Mouse (Mus musculus): ENCODE measurements around the gene Cdc45. TPM values are rescaled to one million over a fixed set of nuclear protein-coding genes. Genes with fewer than 3 reads are reported as not detected.

The Cdc45 gene
- polyA plus RNA-seq, 1 experiment from 2014 or later: 83.1 TPM

GRCm38 (mm10) chr16:18773936-18774335 lies 37.9 kb downstream of the Cdc45 start:
- DNase-seq (ENCODE audit: low spot score): no peak
- H3K27ac ChIP-seq (replicated peaks; ENCODE audit: low read depth, low read length): no peak overlapping the region
- H3K4me3 ChIP-seq (ENCODE audit: low read depth, low read length): no peak overlapping the region
- 22% methylated on average over 2 of the region's 2 CpGs for WGBS
- H3K4me2 ChIP-seq (ENCODE audit: low read depth, low read length): no peak overlapping the region
- H3K4me1 ChIP-seq (ENCODE audit: control insufficient read depth, insufficient read depth, low read length): no peaks in the 10 kb centered on the region
- no peaks in the 10 kb centered on the region for H3K9me3 ChIP-seq (replicated peaks; ENCODE audit: control insufficient read depth, low read length)
- no peak for ATAC-seq (replicated peaks; ENCODE audit: insufficient number of reproducible peaks, low FRiP score, low TSS enrichment, low read depth)
- no peak overlapping the region for H3K9ac ChIP-seq (replicated peaks; ENCODE audit: low read length)
- H3K36me3 ChIP-seq (replicated peaks; ENCODE audit: control insufficient read depth, insufficient read depth, low read depth, low read length): no peaks in the 10 kb centered on the region
- peaks cover 34% of the 10 kb centered on the region for H3K27me3 ChIP-seq (ENCODE audit: control insufficient read depth, insufficient read depth, low read length)

- Histone ChIP-seq H3K27me3 (ENCODE audit: control insufficient read depth, insufficient read depth, low read length) (no peaks in the 10 kb centered on the region), H3K4me2 (ENCODE audit: low read depth, low read length) (no peak overlapping the region), H3K27ac (replicated peaks; ENCODE audit: low read depth, low read length) (no peak overlapping the region), H3K4me1 (ENCODE audit: control insufficient read depth, insufficient read depth, low read length) (no peaks in the 10 kb centered on the region), H3K9ac (replicated peaks; ENCODE audit: low read length) (no peak overlapping the region), H3K4me3 (ENCODE audit: low read depth, low read length) (no peak overlapping the region), H3K9me3 (replicated peaks; ENCODE audit: control insufficient read depth, low read length) (no peaks in the 10 kb centered on the region), H3K36me3 (replicated peaks; ENCODE audit: control insufficient read depth, insufficient read depth, low read depth, low read length) (no peaks in the 10 kb centered on the region)
- DNase-seq (ENCODE audit: low spot score) (no peak), ATAC-seq (replicated peaks; ENCODE audit: insufficient number of reproducible peaks, low FRiP score, low TSS enrichment, low read depth) (no peak)
- 83% methylated on average over 1 of the region's 1 CpGs for WGBS
Observed at GRCm38 (mm10) chr16:18769501-18769900, 42.3 kb downstream of the Cdc45 start.

- Histone ChIP-seq H3K36me3 (replicated peaks; ENCODE audit: control insufficient read depth, insufficient read depth, low read depth, low read length) (no peaks in the 10 kb centered on the region), H3K27me3 (ENCODE audit: control insufficient read depth, insufficient read depth, low read length) (no peaks in the 10 kb centered on the region), H3K4me3 (ENCODE audit: low read depth, low read length) (no peak overlapping the region), H3K27ac (replicated peaks; ENCODE audit: low read depth, low read length) (no peak overlapping the region), H3K4me1 (ENCODE audit: control insufficient read depth, insufficient read depth, low read length) (no peaks in the 10 kb centered on the region), H3K4me2 (ENCODE audit: low read depth, low read length) (no peak overlapping the region), H3K9ac (replicated peaks; ENCODE audit: low read length) (no peak overlapping the region), H3K9me3 (replicated peaks; ENCODE audit: control insufficient read depth, low read length) (no peaks in the 10 kb centered on the region)
- DNase-seq (ENCODE audit: low spot score) (no peak), ATAC-seq (replicated peaks; ENCODE audit: insufficient number of reproducible peaks, low FRiP score, low TSS enrichment, low read depth) (no peak)
- WGBS: 71% methylated on average over 4 of the region's 4 CpGs
Observed at GRCm38 (mm10) chr16:18766390-18766789, 45.4 kb downstream of the Cdc45 start.

GRCm38 (mm10) chr16:18762960-18763359 lies 48.8 kb downstream of the Cdc45 start:
- ATAC-seq (replicated peaks; ENCODE audit: insufficient number of reproducible peaks, low FRiP score, low TSS enrichment, low read depth): no peak
- H3K9me3 ChIP-seq (replicated peaks; ENCODE audit: control insufficient read depth, low read length): no peaks in the 10 kb centered on the region
- 69% methylated on average over 3 of the region's 3 CpGs for WGBS

GRCm38 (mm10) chr16:18761734-18762133 lies 50.1 kb downstream of the Cdc45 start:
- H3K36me3 ChIP-seq (replicated peaks; ENCODE audit: control insufficient read depth, insufficient read depth, low read depth, low read length): no peaks in the 10 kb centered on the region
- no peak overlapping the region for H3K9ac ChIP-seq (replicated peaks; ENCODE audit: low read length)
- no peak overlapping the region for H3K27ac ChIP-seq (replicated peaks; ENCODE audit: low read depth, low read length)
- no peak overlapping the region for H3K4me2 ChIP-seq (ENCODE audit: low read depth, low read length)
- WGBS: 82% methylated on average over 4 of the region's 4 CpGs
- H3K9me3 ChIP-seq (replicated peaks; ENCODE audit: control insufficient read depth, low read length): no peaks in the 10 kb centered on the region
- no peaks in the 10 kb centered on the region for H3K4me1 ChIP-seq (ENCODE audit: control insufficient read depth, insufficient read depth, low read length)
- H3K27me3 ChIP-seq (ENCODE audit: control insufficient read depth, insufficient read depth, low read length): no peaks in the 10 kb centered on the region
- DNase-seq (ENCODE audit: low spot score) (no peak), ATAC-seq (replicated peaks; ENCODE audit: insufficient number of reproducible peaks, low FRiP score, low TSS enrichment, low read depth) (no peak)
- no peak overlapping the region for H3K4me3 ChIP-seq (ENCODE audit: low read depth, low read length)

More at GRCm38 (mm10) chr16:18762960-18763359, 48.8 kb downstream of the Cdc45 start:
- DNase-seq (ENCODE audit: low spot score): no peak
- Histone ChIP-seq H3K9ac (replicated peaks; ENCODE audit: low read length) (no peak overlapping the region), H3K27ac (replicated peaks; ENCODE audit: low read depth, low read length) (no peak overlapping the region), H3K4me1 (ENCODE audit: control insufficient read depth, insufficient read depth, low read length) (no peaks in the 10 kb centered on the region), H3K27me3 (ENCODE audit: control insufficient read depth, insufficient read depth, low read length) (no peaks in the 10 kb centered on the region), H3K4me3 (ENCODE audit: low read depth, low read length) (no peak overlapping the region), H3K36me3 (replicated peaks; ENCODE audit: control insufficient read depth, insufficient read depth, low read depth, low read length) (no peaks in the 10 kb centered on the region), H3K4me2 (ENCODE audit: low read depth, low read length) (no peak overlapping the region)

- ATAC-seq (replicated peaks; ENCODE audit: insufficient number of reproducible peaks, low FRiP score, low TSS enrichment, low read depth): no peak
Observed at GRCm38 (mm10) chr16:18751885-18752499, 59.8 kb downstream of the Cdc45 start.

GRCm38 (mm10) chr16:18751101-18751500 lies 60.7 kb downstream of the Cdc45 start:
- ATAC-seq (replicated peaks; ENCODE audit: insufficient number of reproducible peaks, low FRiP score, low TSS enrichment, low read depth) (no peak), DNase-seq (ENCODE audit: low spot score) (no peak)
- no peaks in the 10 kb centered on the region for H3K4me1 ChIP-seq (ENCODE audit: control insufficient read depth, insufficient read depth, low read length)
- WGBS: 81% methylated on average over 11 of the region's 11 CpGs
- H3K27me3 ChIP-seq (ENCODE audit: control insufficient read depth, insufficient read depth, low read length): no peaks in the 10 kb centered on the region
- H3K27ac ChIP-seq (replicated peaks; ENCODE audit: low read depth, low read length): no peak overlapping the region
- H3K36me3 ChIP-seq (replicated peaks; ENCODE audit: control insufficient read depth, insufficient read depth, low read depth, low read length): no peaks in the 10 kb centered on the region
- H3K9ac ChIP-seq (replicated peaks; ENCODE audit: low read length): no peak overlapping the region
- H3K4me2 ChIP-seq (ENCODE audit: low read depth, low read length): no peak overlapping the region
- no peaks in the 10 kb centered on the region for H3K9me3 ChIP-seq (replicated peaks; ENCODE audit: control insufficient read depth, low read length)
- no peak overlapping the region for H3K4me3 ChIP-seq (ENCODE audit: low read depth, low read length)

More at GRCm38 (mm10) chr16:18751885-18752499, 59.8 kb downstream of the Cdc45 start:
- Histone ChIP-seq H3K4me2 (ENCODE audit: low read depth, low read length) (no peak overlapping the region), H3K4me3 (ENCODE audit: low read depth, low read length) (no peak overlapping the region), H3K27ac (replicated peaks; ENCODE audit: low read depth, low read length) (no peak overlapping the region), H3K9ac (replicated peaks; ENCODE audit: low read length) (no peak overlapping the region), H3K36me3 (replicated peaks; ENCODE audit: control insufficient read depth, insufficient read depth, low read depth, low read length) (no peaks in the 10 kb centered on the region), H3K27me3 (ENCODE audit: control insufficient read depth, insufficient read depth, low read length) (no peaks in the 10 kb centered on the region), H3K9me3 (replicated peaks; ENCODE audit: control insufficient read depth, low read length) (no peaks in the 10 kb centered on the region), H3K4me1 (ENCODE audit: control insufficient read depth, insufficient read depth, low read length) (no peaks in the 10 kb centered on the region)
- 83% methylated on average over 10 of the region's 10 CpGs for WGBS
- DNase-seq (ENCODE audit: low spot score): no peak

GRCm38 (mm10) chr16:18746268-18747122 lies 65.3 kb downstream of the Cdc45 start:
- no peaks in the 10 kb centered on the region for H3K9me3 ChIP-seq (replicated peaks; ENCODE audit: control insufficient read depth, low read length)
- H3K27ac ChIP-seq (replicated peaks; ENCODE audit: low read depth, low read length): no peak overlapping the region
- DNase-seq (ENCODE audit: low spot score) (no peak), ATAC-seq (replicated peaks; ENCODE audit: insufficient number of reproducible peaks, low FRiP score, low TSS enrichment, low read depth) (no peak)
- H3K9ac ChIP-seq (replicated peaks; ENCODE audit: low read length): no peak overlapping the region
- H3K36me3 ChIP-seq (replicated peaks; ENCODE audit: control insufficient read depth, insufficient read depth, low read depth, low read length): no peaks in the 10 kb centered on the region
- no peaks in the 10 kb centered on the region for H3K27me3 ChIP-seq (ENCODE audit: control insufficient read depth, insufficient read depth, low read length)
- no peaks in the 10 kb centered on the region for H3K4me1 ChIP-seq (ENCODE audit: control insufficient read depth, insufficient read depth, low read length)
- H3K4me2 ChIP-seq (ENCODE audit: low read depth, low read length): no peak overlapping the region
- 86% methylated on average over 20 of the region's 20 CpGs for WGBS
- no peak overlapping the region for H3K4me3 ChIP-seq (ENCODE audit: low read depth, low read length)
